Comparison of ENCODE assay signal across 11 mouse cellular contexts in genomic region chr15:87555811-87556210, GRCm38 (mm10).
"Had no signal": no experiment of that assay in that cellular context is flagged by ENCODE, and none has a peak within 500 bp of the region (broad histone marks: within the 10 kb centered on the region; RNA-seq: fewer than 3 reads in every experiment).

No protein-coding gene starts in this region.

- DNase-seq: right cerebral cortex, adult 18-20 months; right cerebral cortex, postnatal 14 days; right cerebral cortex, postnatal 25 days; right cerebral cortex, postnatal 4 days; spleen, adult 18-20 months; thymus, adult 18-20 months; thymus, adult 2 months; thymus, postnatal 14 days; thymus, postnatal 25 days; thymus, postnatal 36 days; thymus, postnatal 4 days had no signal
